Mouse (Mus musculus): ENCODE results near the gene 1700007K13Rik. TPM values are rescaled to one million over a fixed set of nuclear protein-coding genes. Genes with fewer than 3 reads are reported as not detected.

Gene 1700007K13Rik
- polyA plus RNA-seq, 1 experiment from 2014 or later = 3.0 TPM

GRCm38 (mm10) chr2:28416511-28416910 is 49.6 kb downstream of the 1700007K13Rik start:
- ATAC-seq = no peak
- no peak for TF ChIP-seq CTCF (IDR thresholded peaks at IDR 0.05)
- ChIA-PET CTCF (interaction anchor here (2.2 kb wide), 1 partner anchor 213 kb away, joined by 8 read pairs; no protein-coding TSS in a partner anchor), POLR2A (interaction anchor here (0.6 to 0.7 kb wide), 2 partner anchors 194 to 433 kb away, joined by 3 read pairs; no protein-coding TSS in a partner anchor)
- in situ Hi-C loops (cut with MboI; ENCODE audit: low pct_unique_long_range_greater_than_20kb) = loop anchor here (5.0 to 25.0 kb wide), 2 partner anchors 434 to 654 kb away; no protein-coding TSS in a partner anchor
- DNase-seq (ENCODE audit: low read depth, low spot score) = no peak
- H3K27me3 ChIP-seq = no peaks in the 10 kb centered on the region

- ATAC-seq (no peak), DNase-seq (ENCODE audit: low read depth, low spot score) (peak; percentile 25)
- ChIA-PET CTCF (interaction anchor here (2.2 kb wide), 1 partner anchor 212 kb away, joined by 8 read pairs; no protein-coding TSS in a partner anchor), POLR2A (interaction anchor here (0.7 kb wide), 1 partner anchor 217 kb away, joined by 3 read pairs; no protein-coding TSS in a partner anchor)
- in situ Hi-C loops (cut with MboI; ENCODE audit: low pct_unique_long_range_greater_than_20kb) = loop anchor here (5.0 to 25.0 kb wide), 2 partner anchors 433 to 653 kb away; no protein-coding TSS in a partner anchor
- TF ChIP-seq CTCF (IDR thresholded peaks at IDR 0.05) = no peak
- H3K27me3 ChIP-seq = no peaks in the 10 kb centered on the region
These were observed 50.6 kb downstream of the 1700007K13Rik start for GRCm38 (mm10) chr2:28415387-28416024.

GRCm38 (mm10) chr2:28414757-28415137 is 51.4 kb downstream of the 1700007K13Rik start:
- no peak for TF ChIP-seq CTCF (IDR thresholded peaks at IDR 0.05)
- CTCF ChIA-PET = interaction anchor here (2.2 kb wide), 1 partner anchor 212 kb away, joined by 8 read pairs; no protein-coding TSS in a partner anchor
- in situ Hi-C loops (cut with MboI; ENCODE audit: low pct_unique_long_range_greater_than_20kb) = loop anchor here (5.0 to 25.0 kb wide), 2 partner anchors 432 to 652 kb away; no protein-coding TSS in a partner anchor
- ATAC-seq (no peak), DNase-seq (ENCODE audit: low read depth, low spot score) (no peak)
- POLR2A ChIA-PET = no interaction called here
- H3K27me3 ChIP-seq = no peaks in the 10 kb centered on the region

GRCm38 (mm10) chr2:28414116-28414756 is 51.9 kb downstream of the 1700007K13Rik start:
- no peak for ATAC-seq
- no peaks in the 10 kb centered on the region for H3K27me3 ChIP-seq
- in situ Hi-C loops (cut with MboI; ENCODE audit: low pct_unique_long_range_greater_than_20kb) = loop anchor here (25.0 kb wide), 1 partner anchor 652 kb away; no protein-coding TSS in a partner anchor
- no peak for DNase-seq (ENCODE audit: low read depth, low spot score)
- POLR2A ChIA-PET = no interaction called here
- no peak for TF ChIP-seq CTCF (IDR thresholded peaks at IDR 0.05)
- CTCF ChIA-PET = no interaction called here

GRCm38 (mm10) chr2:28412936-28413335 is 53.2 kb downstream of the 1700007K13Rik start:
- DNase-seq (ENCODE audit: low read depth, low spot score) (no peak), ATAC-seq (no peak)
- CTCF ChIA-PET = interaction anchor here (2.6 kb wide), 1 partner anchor 9 kb away, joined by 9 read pairs; no protein-coding TSS in a partner anchor
- TF ChIP-seq CTCF (IDR thresholded peaks at IDR 0.05) = no peak
- in situ Hi-C loops (cut with MboI; ENCODE audit: low pct_unique_long_range_greater_than_20kb) = loop anchor here (25.0 kb wide), 1 partner anchor 651 kb away; no protein-coding TSS in a partner anchor
- H3K27me3 ChIP-seq = no peaks in the 10 kb centered on the region
- POLR2A ChIA-PET = interaction anchor here (0.6 kb wide), 1 partner anchor 25 kb away, joined by 3 read pairs; no protein-coding TSS in a partner anchor

Other genes with a start within 250 kb of the 1700007K13Rik start
- 15.5 TPM for gene Ppp1r26, start 19.5 kb downstream of the 1700007K13Rik start, polyA plus RNA-seq (2021)
- 43.1 TPM for gene Mrps2, start 1.7 kb upstream of the 1700007K13Rik start, polyA plus RNA-seq (2021)
- gene Gbgt1, start 30.6 kb upstream of the 1700007K13Rik start, polyA plus RNA-seq (2021) = not detected
- gene Gm10134, start 39.8 kb upstream of the 1700007K13Rik start, polyA plus RNA-seq (2021) = not detected
- gene Ralgds, start 46.8 kb upstream of the 1700007K13Rik start, polyA plus RNA-seq (2021) = 45.5 TPM
- gene Cel, start 97.1 kb upstream of the 1700007K13Rik start, polyA plus RNA-seq (2021) = not detected
- gene Gtf3c5, start 117.4 kb upstream of the 1700007K13Rik start, polyA plus RNA-seq (2021) = 30.5 TPM
- gene Gfi1b, start 155.7 kb upstream of the 1700007K13Rik start, polyA plus RNA-seq (2021) = not detected
- 16.8 TPM for gene Tsc1, start 174.9 kb upstream of the 1700007K13Rik start, polyA plus RNA-seq (2021)
- gene Spaca9, start 233.4 kb upstream of the 1700007K13Rik start, polyA plus RNA-seq (2021) = 2.4 TPM
- gene Ak8, start 233.8 kb upstream of the 1700007K13Rik start, polyA plus RNA-seq (2021) = 0.09 TPM